Mouse (Mus musculus): ENCODE results near the gene Cds2.

- TF ChIP-seq GATA1 (IDR thresholded peaks at IDR 0.05; ENCODE audit: borderline replicate concordance, low read length) (no peak), FLI1 (IDR thresholded peaks at IDR 0.05; ENCODE audit: low read length) (no peak)
Observed at GRCm38 (mm10) chr2:132340350-132340749, 77.4 kb downstream of the Cds2 start.
